Mouse (Mus musculus) CH12.LX (cell line): ENCODE results near the gene Padi6. TPM values are rescaled to one million over a fixed set of nuclear protein-coding genes. Genes with fewer than 3 reads are reported as not detected.
A peak's percentile ranks its signal among the peaks of the same experiment; 100 is the strongest.

ENCODE experiments used
- DNase-seq: peaks from one replicate; pipeline ENCODE4 v3.0.0-alpha.2; 2013; ENCODE audit errors: extremely low read depth
- H3K27ac ChIP-seq: 2 replicates; pipeline ENCODE4 v1.5.1; 2012; ENCODE audit warnings: low read depth, mild to moderate bottlenecking, control low read depth, moderate library complexity; ENCODE audit not compliant: insufficient read depth
- H3K27me3 ChIP-seq: replicated peaks from 2 replicates; pipeline ENCODE3; 2012; ENCODE audit warnings: inconsistent platforms
- H3K36me3 ChIP-seq, 2 experiments: replicated peaks in 1 of 2; 2 replicates each; pipeline versions ENCODE3 to v1.6.1; 2012; ENCODE audit warnings: inconsistent platforms in 1 of 2, low read length in 1 of 2, mild to moderate bottlenecking in 1 of 2, mixed read lengths in 1 of 2, moderate library complexity in 1 of 2; ENCODE audit not compliant: control insufficient read depth in 1 of 2, insufficient read depth in 1 of 2
- H3K4me1 ChIP-seq, 2 experiments: 2 replicates each; pipeline ENCODE4 v1.6.1; 2012; ENCODE audit warnings: inconsistent platforms in 1 of 2, moderate library complexity in 1 of 2; ENCODE audit not compliant: insufficient read depth in 2 of 2, control insufficient read depth in 1 of 2
- H3K4me2 ChIP-seq: 2 replicates; pipeline ENCODE4 v1.6.1; 2012; ENCODE audit warnings: low read depth, mild to moderate bottlenecking, control low read depth; ENCODE audit not compliant: poor library complexity, insufficient read depth, severe bottlenecking
- H3K4me3 ChIP-seq, 3 experiments: fragments of 150-350 bp in 1 of 3; sonication (generic) in 1 of 3; replicated peaks in 1 of 3; 2 replicates each; pipeline versions ENCODE3 to v1.5.1; 2011 to 2012; ENCODE audit warnings: low read depth in 2 of 3, low read length in 2 of 3, mild to moderate bottlenecking in 2 of 3, moderate library complexity in 2 of 3, control low read depth in 1 of 3, improper control_type of control experiment in 1 of 3, inconsistent platforms in 1 of 3, mixed read lengths in 1 of 3; ENCODE audit not compliant: poor library complexity in 1 of 3
- H3K79me2 ChIP-seq: replicated peaks from 2 replicates; pipeline ENCODE4 v1.6.1; 2012; ENCODE audit warnings: mild to moderate bottlenecking, moderate library complexity; ENCODE audit not compliant: control insufficient read depth, poor library complexity, insufficient read depth, severe bottlenecking; ENCODE audit errors: extremely low read depth
- H3K9ac ChIP-seq: 2 replicates; pipeline ENCODE4 v1.6.1; 2012; ENCODE audit warnings: low read depth, mild to moderate bottlenecking, control low read depth, moderate library complexity; ENCODE audit not compliant: insufficient read depth
- H3K9me3 ChIP-seq: replicated peaks from 2 replicates; pipeline ENCODE3; 2012; ENCODE audit warnings: low read length, inconsistent platforms, mixed read lengths
- CHD1 ChIP-seq: IDR thresholded peaks from 2 replicates; pipeline ENCODE4 v1.6.1; 2012; ENCODE audit warnings: low read depth, low read length, improper control_type of control experiment, inconsistent platforms
- CTCF ChIP-seq, 2 experiments: IDR thresholded peaks in 1 of 2; conservative IDR thresholded peaks in 1 of 2; 2 replicates each; pipeline ENCODE4 v1.5.1; 2011 to 2012; ENCODE audit warnings: low read depth in 2 of 2, low read length in 2 of 2, improper control_type of control experiment in 1 of 2, inconsistent platforms in 1 of 2, mild to moderate bottlenecking in 1 of 2, moderate library complexity in 1 of 2
- IRF4 ChIP-seq: IDR thresholded peaks from 2 replicates; pipeline ENCODE4 v1.6.1; 2014; ENCODE audit warnings: low read depth, mild to moderate bottlenecking, inconsistent platforms, low read length, improper control_type of control experiment
- MAFK ChIP-seq: IDR thresholded peaks from 2 replicates; pipeline ENCODE4 v1.6.1; 2011; ENCODE audit warnings: low read length, improper control_type of control experiment; ENCODE audit not compliant: insufficient replicate concordance
- MAZ ChIP-seq: IDR thresholded peaks from 2 replicates; pipeline ENCODE4 v1.6.1; 2012; ENCODE audit warnings: low read depth, mild to moderate bottlenecking, inconsistent platforms, low read length, improper control_type of control experiment, moderate library complexity
- MXI1 ChIP-seq: IDR thresholded peaks from 2 replicates; pipeline ENCODE4 v1.6.1; 2011; ENCODE audit warnings: mild to moderate bottlenecking, low read depth, low read length, improper control_type of control experiment
- PAX5 ChIP-seq: IDR thresholded peaks from 2 replicates; pipeline ENCODE4 v1.6.1; 2012; ENCODE audit warnings: low read length, inconsistent platforms, mixed read lengths
- POLR2AphosphoS2 ChIP-seq: IDR thresholded peaks from 2 replicates; pipeline ENCODE4 v1.6.1; 2011; ENCODE audit warnings: low read depth, low read length, improper control_type of control experiment
- RCOR1 ChIP-seq: conservative IDR thresholded peaks from 2 replicates; pipeline ENCODE4 v1.6.1; 2012; ENCODE audit warnings: low read depth, mild to moderate bottlenecking, inconsistent platforms, low read length, improper control_type of control experiment
- SMC3 ChIP-seq: IDR thresholded peaks from 2 replicates; pipeline ENCODE4 v1.6.1; 2011; ENCODE audit warnings: low read depth, low read length, improper control_type of control experiment
- TBP ChIP-seq: conservative IDR thresholded peaks from 2 replicates; pipeline ENCODE4 v1.6.1; 2011; ENCODE audit warnings: low read depth, low read length, improper control_type of control experiment
- TCF12 ChIP-seq: IDR thresholded peaks from 2 replicates; pipeline ENCODE4 v1.6.1; 2014; ENCODE audit warnings: low read depth, mild to moderate bottlenecking, inconsistent platforms, low read length, improper control_type of control experiment
- UBTF ChIP-seq: IDR thresholded peaks from 2 replicates; pipeline ENCODE4 v1.6.1; 2012; ENCODE audit warnings: low read depth, mild to moderate bottlenecking, inconsistent platforms, low read length, improper control_type of control experiment, moderate library complexity
- USF2 ChIP-seq: conservative IDR thresholded peaks from 2 replicates; pipeline ENCODE4 v1.6.1; 2011; ENCODE audit warnings: low read depth, low read length, improper control_type of control experiment
- ZNF384 ChIP-seq: IDR thresholded peaks from 2 replicates; pipeline ENCODE4 v1.6.1; 2012; ENCODE audit warnings: low read depth, low read length, improper control_type of control experiment, inconsistent platforms
- dilution Hi-C: fragments of 300-500 bp; cut with MboI; formaldehyde crosslinking; loops from 2 replicates; pipeline ENCODE4 v1.14.3; 2020; ENCODE audit warnings: low sequenced_read_pairs; ENCODE audit not compliant: extremely low pct_unique_long_range_greater_than_20kb, extremely low pct_ligation_motif_present
- in situ Hi-C: fragments of 300-500 bp; cut with MboI; formaldehyde crosslinking; loops from 3 replicates; pipeline ENCODE4 v1.14.3; 2019; ENCODE audit warnings: low sequenced_read_pairs, low pct_ligation_motif_present, low pct_unique_long_range_greater_than_20kb, mixed read lengths
- polyA plus RNA-seq: library from polyadenylated mRNA; unstranded; fragments of >175 nt; gene quantifications from 2 replicates; pipeline ENCODE4 v1.2.1, GENCODE M21; 2012; ENCODE audit warnings: low read depth; ENCODE audit not compliant: insufficient read length
- total RNA-seq, 2 experiments: library from RNA; depleted of rRNA; stranded (reverse); fragments of 300-350 nt in 1 of 2; fragments of >200 nt in 1 of 2; gene quantifications; 2 replicates each; pipeline ENCODE4 v1.2.3; 2012 to 2014

Padi6 gene
- total and polyA plus RNA-seq, 3 experiments: not detected

DNA sequence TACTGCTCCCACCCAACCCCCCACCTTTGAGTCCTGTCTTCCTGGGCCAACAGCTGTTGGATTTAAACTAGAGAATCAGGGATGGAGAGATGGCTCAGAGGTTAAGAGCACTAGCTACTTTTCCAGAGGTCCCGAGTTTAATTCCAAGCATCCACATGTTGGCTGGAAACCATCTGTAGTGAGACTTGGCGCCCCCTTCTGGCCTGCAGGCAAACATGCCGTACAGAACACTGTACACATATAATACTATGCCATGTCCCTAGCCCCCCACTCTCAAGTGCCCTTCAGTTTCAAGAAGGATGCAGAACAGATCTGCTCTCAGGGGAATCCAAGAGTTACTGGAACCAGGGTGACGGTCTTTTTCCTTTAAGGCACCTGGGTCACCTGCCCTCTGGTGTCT lies 10.8 kb downstream of the Padi6 start:
- H3K9me3 ChIP-seq: no peaks in the 10 kb centered on the region
- no peak overlapping the region for H3K27ac ChIP-seq
- in situ Hi-C loops: no loop called here
- no peak overlapping the region for H3K4me2 ChIP-seq
- no peak overlapping the region for H3K9ac ChIP-seq
- TF ChIP-seq CTCF (conservative IDR thresholded peaks at IDR 0.05 in 1 of 2, IDR thresholded peaks at IDR 0.05 in 1 of 2; ENCODE audit: low read depth in 2 of 2, low read length in 2 of 2): peak; percentile 46 to 49; a peak in 3 of 4 replicates
- no peak for TF ChIP-seq MXI1
- TF ChIP-seq SMC3: peak; percentile 22
- no peaks in the 10 kb centered on the region for H3K79me2 ChIP-seq
- H3K4me1 ChIP-seq: no peaks in the 10 kb centered on the region; a peak in 2 of 4 replicates
- dilution Hi-C loops: no loop called here
- peaks cover 26% of the 10 kb centered on the region for H3K27me3 ChIP-seq
- no peak overlapping the region for H3K4me3 ChIP-seq
- peaks cover 0 to 6% of the 10 kb centered on the region in 2 experiments for H3K36me3 ChIP-seq
- DNase-seq: no peak

DNA sequence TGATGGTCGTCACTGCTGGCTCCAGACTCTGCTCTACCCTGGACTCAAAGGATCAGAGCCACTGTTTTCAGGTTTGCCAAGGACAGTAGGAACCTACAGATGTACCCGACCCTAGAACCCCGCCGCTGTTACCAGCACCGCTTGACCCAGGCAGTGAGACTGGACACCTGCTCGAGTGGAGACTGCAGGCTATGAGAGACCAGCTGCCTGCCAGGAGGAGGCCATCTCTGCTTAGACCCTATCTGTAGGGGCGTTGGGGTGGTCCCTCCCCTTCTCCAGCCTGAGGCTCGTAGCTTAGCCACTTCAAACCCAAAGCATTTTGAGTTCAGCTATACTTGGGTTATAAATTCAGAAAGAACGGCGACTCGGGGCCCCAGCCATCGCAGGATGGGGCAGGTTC lies 15.5 kb downstream of the Padi6 start:
- in situ Hi-C loops (no loop called here), dilution Hi-C loops (no loop called here)
- Histone ChIP-seq H3K36me3 (peaks cover 14 to 50% of the 10 kb centered on the region in 2 experiments), H3K79me2 (no peaks in the 10 kb centered on the region), H3K9me3 (no peaks in the 10 kb centered on the region), H3K4me3 (no peak overlapping the region), H3K4me1 (no peaks in the 10 kb centered on the region; a peak in 1 of 4 replicates), H3K9ac (no peak overlapping the region), H3K4me2 (no peak overlapping the region), H3K27me3 (no peaks in the 10 kb centered on the region), H3K27ac (no peak overlapping the region)
- no peak for DNase-seq
- TF ChIP-seq USF2 (no peak), UBTF (no peak), MAZ (no peak), POLR2AphosphoS2 (no peak; the same call in 1 of the 2 replicates), IRF4 (no peak)

DNA sequence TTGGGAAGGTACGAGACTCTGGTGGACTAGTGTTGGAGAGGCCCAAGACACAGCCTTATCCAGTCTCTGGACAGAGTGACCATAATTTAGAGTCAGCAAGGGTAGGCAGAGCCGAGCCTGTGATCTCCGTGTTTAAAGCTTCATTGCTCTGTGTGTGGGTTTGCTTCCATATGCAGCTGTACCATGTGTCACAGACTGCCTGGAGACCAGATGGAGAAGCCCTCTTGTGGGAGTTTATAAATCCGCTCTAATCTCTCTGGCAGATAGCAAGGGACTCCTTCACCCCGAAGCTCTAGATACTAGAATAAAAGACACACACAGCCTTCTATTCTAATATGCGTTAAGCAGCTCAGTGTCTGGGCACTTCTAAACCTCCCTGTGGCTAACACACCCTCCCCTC lies 17.7 kb downstream of the Padi6 start:
- H3K4me2 ChIP-seq: no peak overlapping the region
- DNase-seq: no peak
- H3K9ac ChIP-seq: no peak overlapping the region
- no peak overlapping the region for H3K27ac ChIP-seq
- H3K4me1 ChIP-seq: no peaks in the 10 kb centered on the region; a peak in 1 of 4 replicates
- TF ChIP-seq PAX5 (no peak), MAFK (no peak), TBP (no peak), RCOR1 (no peak), ZNF384 (no peak), TCF12 (no peak), CHD1 (no peak)
- TF ChIP-seq, all 38 proteins: peak for 0
- Histone ChIP-seq H3K36me3 (peaks cover 35 to 71% of the 10 kb centered on the region in 2 experiments), H3K4me3 (no peak overlapping the region), H3K27me3 (no peaks in the 10 kb centered on the region), H3K9me3 (no peaks in the 10 kb centered on the region), H3K79me2 (no peaks in the 10 kb centered on the region)
- dilution Hi-C loops (no loop called here), in situ Hi-C loops (no loop called here)
